Mouse (Mus musculus) left cerebral cortex, adult 18-20 months (tissue): ENCODE measurements around the gene Habp2. TPM values are rescaled to one million over a fixed set of nuclear protein-coding genes. Genes with fewer than 3 reads are reported as not detected.
"Not testable (repeated sequence)": the region's sequence is repeated elsewhere in the genome, so short reads cannot be mapped to it uniquely, and the experiment has no call there.

Experiments
- DNase-seq, 2 experiments: peaks; one replicate each; pipeline ENCODE4 v3.0.0; 2021 to 2022; ENCODE audit warnings: low spot score in 2 of 2, mixed read lengths in 1 of 2
- total RNA-seq, 2 experiments: library from RNA; stranded (reverse); gene quantifications; 2 replicates each; pipeline ENCODE4 v1.2.3; 2021

Gene Habp2
- total RNA-seq, 2 experiments from 2014 or later, result not detected

- peak; percentile 81 to 89 for DNase-seq
Measured at GRCm38 (mm10) chr19:56356480-56357373, 69.8 kb downstream of the Habp2 start.

GRCm38 (mm10) chr19:56357374-56357708, 70.4 kb downstream of the Habp2 start:
- DNase-seq, result not testable (repeated sequence)

DNA sequence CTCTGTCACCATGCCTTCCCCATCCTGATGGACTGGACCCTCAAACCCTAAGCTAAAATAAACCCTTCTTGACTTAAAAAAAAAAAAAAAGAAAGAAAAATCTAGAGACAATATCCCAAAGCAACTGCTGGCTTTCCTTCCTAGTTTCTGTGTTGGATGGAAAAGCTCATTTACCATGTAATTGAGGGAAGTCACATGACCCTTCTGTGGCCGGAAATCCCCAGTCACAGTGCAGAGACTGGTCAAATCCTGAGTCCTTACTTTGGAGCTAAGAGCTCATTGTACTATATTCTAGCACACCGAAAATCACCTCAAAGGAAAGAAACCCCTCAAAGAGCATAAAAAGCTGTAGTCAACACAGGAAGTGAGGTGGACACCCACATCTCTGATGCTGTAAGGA, 72.0 kb downstream of the Habp2 start:
- DNase-seq, result no peak

DNA sequence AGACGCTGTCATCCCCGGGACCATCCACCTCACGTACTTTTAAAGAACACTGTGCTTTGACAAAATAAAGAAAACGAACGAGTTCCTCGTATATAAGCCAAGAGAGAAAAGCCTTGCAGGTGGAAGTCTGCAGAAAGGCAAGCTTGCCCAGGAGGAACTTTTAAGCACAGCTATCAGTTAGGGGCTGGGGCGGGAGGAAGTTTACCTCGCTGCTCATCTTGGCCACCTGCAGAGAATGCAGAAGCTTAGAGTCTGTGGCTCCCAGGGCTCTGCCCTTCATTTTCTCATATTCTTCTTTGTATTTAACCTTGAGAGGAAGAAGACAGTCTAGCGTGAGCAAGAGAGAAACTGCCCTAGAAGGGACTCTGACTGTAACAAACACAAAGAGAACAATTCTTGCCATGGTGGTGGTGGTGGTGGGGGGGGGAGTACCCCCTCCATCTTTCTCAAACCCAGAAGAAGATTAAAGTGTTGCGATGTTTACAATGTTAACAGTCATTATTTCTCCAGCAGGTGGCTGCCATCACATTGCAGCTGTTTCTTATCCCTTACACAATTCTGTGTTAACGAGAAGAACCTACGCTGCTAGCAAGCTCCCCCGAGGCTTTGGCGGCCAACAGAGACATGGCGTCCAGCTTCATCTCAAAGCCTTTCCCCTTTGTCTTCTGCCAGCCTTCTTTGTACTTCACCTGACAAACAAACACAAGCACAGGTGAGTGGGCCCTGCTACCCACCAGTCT, 77.0 kb downstream of the Habp2 start:
- DNase-seq, result no peak

DNA sequence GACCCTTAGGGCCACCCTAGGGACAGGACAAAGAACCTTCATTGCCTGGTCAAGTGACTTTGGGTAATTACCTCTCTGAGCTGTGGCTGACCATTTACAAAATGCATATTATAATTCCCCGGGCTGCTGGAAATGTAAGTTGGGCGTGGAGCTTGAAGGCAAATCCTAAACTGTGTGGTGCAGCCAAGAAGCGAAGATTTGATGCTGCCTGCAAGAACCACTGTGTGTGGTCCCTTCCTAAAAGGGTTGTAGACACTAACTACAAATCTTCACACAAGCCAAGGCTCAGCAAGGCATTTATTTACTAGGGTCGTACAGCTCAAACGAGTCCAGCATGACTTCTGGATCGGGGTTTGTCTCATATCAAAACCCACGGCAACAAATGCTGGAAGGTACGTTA, 77.6 kb downstream of the Habp2 start:
- no peak for DNase-seq

DNA sequence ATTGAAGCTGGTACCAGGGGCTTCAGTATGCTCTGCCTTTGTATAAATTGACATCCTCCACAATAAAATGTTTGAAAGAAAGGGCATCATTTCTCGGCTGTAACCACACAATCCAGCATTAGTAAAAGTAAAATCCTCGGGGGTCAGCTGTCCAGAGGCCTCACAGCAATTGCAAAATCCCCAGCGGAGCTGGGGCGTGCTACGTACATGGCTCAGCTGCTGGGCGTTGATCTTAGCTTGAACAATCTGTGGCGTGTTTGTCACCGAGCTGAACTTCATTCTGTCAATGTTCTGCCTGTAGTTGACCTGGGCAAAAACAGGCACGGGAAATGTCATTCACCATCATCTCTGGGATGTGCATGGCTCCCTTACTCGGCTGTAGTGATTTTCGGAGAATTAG, 79.2 kb downstream of the Habp2 start:
- DNase-seq, result no peak

DNA sequence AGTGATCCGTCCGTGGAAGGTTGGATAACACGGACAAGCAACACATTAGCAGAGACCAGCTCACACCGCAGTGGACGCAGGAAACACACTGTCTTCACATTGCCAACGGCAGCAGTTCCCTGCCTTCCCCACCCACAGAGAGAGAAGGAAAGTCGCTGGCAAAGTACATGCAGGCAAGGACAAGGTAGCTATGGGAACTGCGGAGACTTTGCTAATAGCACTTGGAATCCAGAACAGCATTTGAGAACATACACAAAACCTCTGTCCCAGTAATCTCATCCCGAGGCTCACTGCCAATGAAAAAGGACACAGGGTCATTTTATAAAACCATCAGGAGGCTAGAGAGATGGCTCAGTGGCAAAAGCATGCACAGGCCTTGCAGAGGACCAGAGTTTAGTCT, 79.7 kb downstream of the Habp2 start:
- no peak for DNase-seq

- no peak for DNase-seq
Measured at GRCm38 (mm10) chr19:56367778-56368177, 80.8 kb downstream of the Habp2 start.

DNA sequence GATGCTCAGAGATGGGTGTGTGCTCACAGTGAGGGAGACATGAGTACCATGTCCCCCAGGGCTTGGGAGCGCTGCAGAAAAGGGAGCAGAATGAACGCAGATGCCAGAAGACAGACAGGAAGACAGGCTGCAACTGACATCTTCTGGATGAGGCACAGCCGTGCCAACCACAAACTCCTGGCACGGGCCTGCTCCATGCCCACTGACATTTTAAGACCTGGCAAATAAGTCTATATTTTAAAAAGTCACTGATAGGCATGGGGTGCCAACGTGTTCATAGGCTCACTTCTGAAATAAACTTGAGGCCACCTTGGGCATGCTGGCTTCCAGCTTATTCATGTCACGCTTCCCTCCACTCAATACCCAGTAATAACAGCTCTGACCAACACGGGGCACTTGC, 82.0 kb downstream of the Habp2 start:
- no peak for DNase-seq

Other genes with a start within 250 kb of the Habp2 start
- 1 to 10 TPM in 1 of 2 experiments, under 1 TPM in 1; 0.89 to 1.1 TPM for gene Nrap, start 102.9 kb downstream of the Habp2 start, total RNA-seq
- gene Casp7, start 110.0 kb downstream of the Habp2 start, total RNA-seq, result 1 to 10 TPM; 2.9 to 3.1 TPM
- gene Plekhs1, start 174.5 kb downstream of the Habp2 start, total RNA-seq, result under 1 TPM; 0.77 to 0.91 TPM